Mouse (Mus musculus) gastrocnemius, adult 8-10 months (tissue): ENCODE measurements around the gene Amh. TPM values are rescaled to one million over a fixed set of nuclear protein-coding genes. Genes with fewer than 3 reads are reported as not detected.

Source experiments
- DNase-seq, 2 experiments: peaks; one replicate each; pipeline ENCODE4 v3.0.0; 2022; ENCODE audit warnings: low spot score in 2 of 2
- total RNA-seq, 4 experiments: library from RNA; stranded (reverse); gene quantifications; 2 replicates each; pipeline ENCODE4 v1.2.4; 2022

Gene Amh
- total RNA-seq, 4 experiments from 2014 or later: 0.22 to 0.40 (median 0.24) TPM; not detected in 1

DNA sequence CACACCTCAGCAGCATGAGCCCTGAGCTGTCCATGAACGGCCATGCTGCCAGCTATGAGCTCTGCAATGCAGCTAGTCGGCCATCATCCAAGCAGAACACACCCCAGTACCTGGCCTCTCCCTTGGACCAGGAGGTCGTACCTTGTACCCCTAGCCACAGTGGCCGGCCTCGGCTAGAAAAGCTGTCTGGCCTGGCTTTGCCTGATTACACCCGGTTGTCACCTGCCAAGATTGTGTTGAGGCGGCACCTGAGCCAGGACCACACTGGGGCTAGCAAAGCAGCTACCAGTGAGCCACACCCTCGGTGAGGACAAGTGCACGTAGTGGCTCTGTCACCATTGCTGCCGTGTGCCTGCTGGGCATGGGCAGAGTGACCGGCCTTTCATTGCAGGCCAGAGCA lies 19.1 kb upstream of the Amh start:
- DNase-seq: no peak

DNA sequence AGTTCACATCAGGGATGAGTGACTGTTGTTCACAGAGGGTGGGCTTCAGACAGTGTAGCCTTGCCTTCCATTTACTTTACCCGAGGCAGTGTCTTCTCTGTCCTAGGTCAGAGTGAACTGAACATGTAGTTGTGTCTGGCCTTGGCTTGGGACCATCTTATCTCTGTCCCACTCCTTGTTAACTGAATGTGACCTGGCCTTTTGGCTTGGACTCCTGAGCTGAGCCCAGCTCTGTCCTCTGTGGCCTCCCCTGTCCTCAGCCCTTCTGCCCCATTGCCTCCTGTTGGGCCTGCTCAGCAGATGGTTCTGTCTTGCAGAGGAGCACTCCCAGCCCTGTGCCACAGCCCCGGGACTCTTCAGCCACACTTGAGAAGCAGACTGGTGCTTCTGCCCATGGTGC lies 17.5 kb upstream of the Amh start:
- DNase-seq: no peak

DNA sequence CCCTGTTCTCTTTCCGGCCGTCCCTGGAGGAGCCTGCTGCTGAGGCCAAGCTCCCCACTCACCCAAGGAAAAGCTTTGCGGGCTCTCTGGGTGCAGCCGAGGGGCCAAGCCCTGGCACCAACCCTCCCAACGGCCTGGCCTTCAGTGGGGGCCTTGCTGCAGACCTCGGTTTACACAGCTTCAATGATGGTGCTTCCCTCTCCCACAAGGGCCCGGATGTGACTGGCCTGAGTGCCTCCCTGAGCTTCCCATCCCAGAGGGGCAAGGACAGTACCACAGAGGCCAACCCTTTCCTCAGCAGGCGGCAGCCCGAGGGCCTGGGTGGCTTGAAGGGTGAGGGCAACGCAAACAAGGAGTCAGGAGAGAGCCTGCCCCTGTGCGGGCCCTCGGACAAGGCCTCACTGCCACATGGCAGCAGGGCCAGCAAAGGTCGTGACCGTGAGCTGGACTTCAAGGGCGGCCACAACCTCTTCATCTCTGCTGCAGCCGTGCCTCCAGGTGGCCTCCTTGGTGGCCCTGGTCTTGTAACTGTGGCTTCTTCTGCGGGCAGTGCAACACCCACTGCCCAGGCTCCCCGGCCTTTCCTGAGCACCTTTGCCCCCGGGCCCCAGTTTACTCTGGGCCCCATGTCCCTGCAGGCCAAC lies 14.2 kb upstream of the Amh start:
- DNase-seq: no peak

DNA sequence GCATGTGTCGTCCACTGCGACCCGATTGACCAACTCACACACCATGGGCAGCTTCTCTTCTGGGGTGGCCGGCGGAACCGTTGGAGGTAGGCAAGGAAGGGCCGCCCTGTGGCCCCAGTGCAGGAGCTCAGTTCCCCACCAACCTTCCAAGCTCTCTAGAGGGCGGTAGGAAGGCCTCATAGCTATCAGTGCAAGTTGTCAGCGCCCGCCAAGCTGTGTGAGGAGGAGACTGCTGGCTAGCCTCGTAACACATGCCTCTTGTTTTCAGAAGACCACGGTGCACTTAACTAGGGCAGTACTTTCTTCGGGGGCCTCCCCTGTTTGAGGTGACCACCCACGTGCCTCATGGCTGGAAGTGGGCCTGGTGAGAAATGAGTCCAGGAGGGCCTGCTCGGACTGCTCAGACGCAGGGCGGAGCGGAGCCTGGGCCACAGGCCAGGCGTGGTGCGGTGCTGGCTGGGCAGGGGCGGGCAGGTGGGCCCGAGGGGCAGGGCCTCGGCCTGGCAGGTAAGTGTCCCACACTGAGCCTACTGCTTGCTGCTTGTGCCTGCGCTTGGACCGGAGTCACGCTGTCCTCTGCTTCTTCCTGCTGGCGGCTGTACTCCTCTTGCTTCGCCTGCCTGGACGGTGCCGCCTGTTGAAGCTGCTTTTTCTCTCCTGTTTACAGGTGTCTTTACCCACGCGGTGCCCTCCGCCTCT lies 13.4 kb upstream of the Amh start:
- no peak for DNase-seq

DNA sequence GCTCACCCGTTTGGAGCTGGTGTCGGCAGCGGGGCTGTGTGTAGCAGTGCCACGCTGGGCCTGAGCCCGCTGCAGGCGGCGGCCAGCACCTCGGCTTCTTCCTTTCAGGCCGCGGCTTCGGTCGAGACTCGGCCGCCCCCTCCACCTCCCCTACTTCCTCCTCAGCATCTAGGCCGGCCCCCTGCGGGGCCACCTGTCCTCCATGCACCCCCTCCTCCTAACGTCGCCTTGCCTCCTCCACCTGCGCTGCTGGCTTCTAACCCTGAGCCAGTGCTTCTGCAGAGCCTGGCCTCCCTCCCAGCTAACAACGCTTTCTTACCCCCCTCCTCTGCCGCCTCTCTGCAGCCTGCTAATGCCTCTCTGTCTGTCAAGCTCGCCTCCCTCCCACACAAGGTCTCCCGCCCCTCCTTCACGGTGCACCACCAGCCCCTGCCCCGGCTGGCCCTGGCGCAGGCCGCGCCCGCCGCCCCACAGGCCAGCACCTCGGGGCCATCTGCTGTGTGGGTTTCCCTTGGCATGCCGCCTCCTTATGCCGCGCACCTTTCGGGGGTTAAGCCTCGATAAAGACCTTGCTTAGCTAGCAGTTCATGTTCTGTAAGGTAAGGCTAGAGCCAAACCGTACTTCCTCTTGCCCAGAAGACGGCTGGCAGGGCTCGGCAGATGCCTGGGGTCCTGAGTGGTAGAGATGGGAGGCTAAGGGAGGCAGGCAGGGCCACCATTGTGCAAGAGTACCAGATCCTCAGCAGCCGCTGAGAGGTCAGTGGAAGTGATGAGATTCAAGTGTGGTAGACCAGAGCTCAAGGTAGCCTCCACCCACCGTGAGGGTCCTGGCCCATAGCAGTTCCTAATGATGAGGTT lies 12.6 kb upstream of the Amh start:
- DNase-seq: no peak

DNA sequence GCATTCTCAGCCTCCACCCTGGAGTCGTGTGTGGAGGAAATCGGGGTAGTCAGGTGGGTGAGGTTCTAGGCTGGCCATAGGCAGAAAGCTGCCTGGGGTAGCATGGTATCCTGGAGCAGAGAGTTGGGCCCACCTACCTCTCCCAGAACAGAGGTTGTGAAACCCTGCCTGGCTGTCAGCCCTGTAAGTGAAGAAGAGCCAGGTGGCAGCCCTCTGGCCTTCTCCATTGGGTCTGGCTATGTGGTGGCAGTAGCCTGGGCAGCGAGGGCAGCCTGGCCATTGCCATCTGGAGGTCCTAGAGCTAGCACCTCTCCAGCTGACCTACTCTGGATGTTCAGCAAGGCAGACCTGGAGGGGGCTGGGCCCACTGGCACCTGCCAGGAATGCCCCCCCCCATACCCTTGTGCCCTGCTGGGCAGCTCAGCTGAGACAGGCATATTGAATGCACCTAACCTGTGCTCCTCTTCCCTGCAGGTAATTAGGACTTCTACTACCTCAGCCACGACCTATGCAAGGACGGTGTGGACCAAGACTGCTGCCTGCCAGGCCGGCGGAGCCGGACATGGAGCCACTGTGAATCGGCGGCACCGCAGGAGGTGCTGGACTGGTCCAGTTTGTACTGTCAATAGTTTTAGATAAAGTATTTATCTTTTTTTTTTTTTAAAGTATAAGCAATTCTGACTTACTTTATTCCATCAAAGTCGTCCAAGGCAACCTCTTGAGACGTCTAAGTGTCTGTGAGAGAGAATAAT lies 11.8 kb upstream of the Amh start:
- DNase-seq: no peak

DNA sequence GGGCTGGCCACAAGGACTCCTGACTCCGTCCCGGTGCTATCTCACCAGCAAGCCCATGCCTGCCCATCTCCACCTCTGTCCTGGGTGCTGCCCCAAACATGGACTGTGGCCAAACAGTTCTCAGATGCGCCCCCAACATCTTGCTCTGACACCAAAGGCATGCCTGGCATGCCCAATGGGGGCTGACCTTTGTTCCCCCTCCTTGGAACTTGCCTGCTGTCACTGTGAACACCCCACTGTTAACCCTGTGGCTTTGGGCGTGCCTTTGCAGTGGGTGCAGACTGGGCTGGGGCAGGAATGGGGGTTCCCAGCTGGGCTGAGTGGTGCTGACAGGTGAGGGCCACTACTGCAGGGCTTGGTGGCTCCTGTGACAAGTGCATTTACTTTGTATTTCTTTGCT lies 11.2 kb upstream of the Amh start:
- DNase-seq: no peak

DNA sequence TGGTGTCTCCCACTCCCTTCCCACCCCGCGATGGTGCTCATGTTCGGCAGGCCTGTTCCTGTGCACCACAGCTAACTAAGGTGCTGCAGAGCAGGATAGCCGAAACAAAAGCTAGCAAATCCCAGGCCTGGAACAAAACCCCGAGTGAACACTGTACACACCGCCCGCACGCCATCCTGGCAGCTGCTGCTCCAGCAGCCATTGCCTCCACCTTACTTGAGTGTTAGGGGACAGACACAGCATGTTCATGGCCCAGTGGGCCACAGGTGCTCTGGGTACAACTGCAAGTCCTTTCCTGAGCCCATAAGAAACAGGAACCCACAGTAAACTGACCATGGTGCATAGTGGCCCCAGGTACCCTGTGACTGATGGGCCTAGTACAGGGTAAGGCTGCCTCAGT lies 10.3 kb upstream of the Amh start:
- DNase-seq: no peak

DNA sequence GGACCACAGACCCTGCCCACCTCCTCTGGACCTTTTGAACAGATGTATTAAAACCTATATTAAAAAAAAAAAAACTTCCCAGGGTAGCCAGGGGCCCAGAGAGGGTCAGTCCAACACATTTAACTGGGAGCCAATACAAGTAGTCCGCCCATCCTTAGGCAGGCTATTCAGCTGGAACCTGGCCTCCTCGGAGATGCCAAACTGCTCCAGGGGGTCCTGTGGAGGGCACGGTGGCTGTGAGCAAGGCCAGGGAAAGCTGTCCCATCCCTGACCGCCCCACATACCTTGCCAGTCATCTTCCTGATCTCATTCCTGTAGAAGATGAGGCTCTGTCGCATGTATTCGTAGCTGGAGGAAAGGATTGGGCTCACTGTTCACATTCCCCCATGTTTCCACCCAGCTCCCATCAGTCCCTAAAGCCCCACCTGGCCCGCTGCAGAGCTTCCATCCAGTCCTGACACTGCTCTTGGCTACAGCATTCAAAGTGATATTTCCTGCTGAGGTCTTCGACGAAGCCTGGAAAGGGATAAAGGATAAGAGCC lies 8.7 kb upstream of the Amh start:
- no peak for DNase-seq

DNA sequence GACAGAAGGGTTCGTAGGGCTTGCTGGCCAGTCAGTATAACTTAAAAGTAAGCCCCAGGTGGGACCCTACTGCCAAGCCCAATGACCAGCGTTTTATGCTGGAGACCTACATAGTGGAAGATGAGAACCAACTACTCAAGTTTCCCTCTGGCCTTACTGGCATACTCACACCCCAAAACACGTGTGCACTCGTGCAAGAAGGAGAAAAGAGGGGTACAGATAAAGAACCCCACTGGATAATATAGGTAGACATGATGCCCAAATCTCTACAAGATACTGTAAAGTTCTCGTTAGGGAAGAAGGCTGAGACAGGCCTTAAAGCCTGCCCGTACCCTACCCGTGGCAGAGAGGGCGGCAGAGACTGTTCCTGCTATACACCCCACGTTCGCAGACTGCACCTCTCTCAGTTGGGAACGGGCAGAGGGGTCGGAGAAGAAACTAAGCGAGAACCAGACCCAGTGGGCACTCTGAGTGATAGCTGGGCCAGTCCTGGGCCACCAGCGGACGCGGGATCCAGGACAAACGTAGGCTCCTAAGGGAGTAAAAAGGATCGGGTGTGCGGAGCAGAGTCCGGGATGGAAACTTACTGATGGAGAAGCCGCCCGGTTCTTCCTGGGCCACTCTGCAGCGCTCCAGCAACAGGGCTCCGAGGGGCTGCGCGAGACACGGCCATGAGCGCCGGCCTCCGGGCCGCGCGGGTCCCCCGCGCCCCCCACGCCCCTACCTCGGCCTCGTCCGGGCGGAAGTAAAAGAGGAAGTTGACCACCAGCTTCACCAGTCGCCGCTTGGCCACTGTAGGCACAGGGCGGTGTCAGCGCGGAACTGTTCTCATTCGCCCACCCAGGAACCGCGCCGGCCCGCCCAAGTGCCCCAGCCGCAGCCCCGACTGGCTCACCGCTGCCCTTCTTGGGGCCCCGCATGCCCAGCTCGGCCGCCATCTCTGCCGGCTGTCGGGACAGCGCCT lies 7.6 kb upstream of the Amh start:
- DNase-seq: no peak

DNA sequence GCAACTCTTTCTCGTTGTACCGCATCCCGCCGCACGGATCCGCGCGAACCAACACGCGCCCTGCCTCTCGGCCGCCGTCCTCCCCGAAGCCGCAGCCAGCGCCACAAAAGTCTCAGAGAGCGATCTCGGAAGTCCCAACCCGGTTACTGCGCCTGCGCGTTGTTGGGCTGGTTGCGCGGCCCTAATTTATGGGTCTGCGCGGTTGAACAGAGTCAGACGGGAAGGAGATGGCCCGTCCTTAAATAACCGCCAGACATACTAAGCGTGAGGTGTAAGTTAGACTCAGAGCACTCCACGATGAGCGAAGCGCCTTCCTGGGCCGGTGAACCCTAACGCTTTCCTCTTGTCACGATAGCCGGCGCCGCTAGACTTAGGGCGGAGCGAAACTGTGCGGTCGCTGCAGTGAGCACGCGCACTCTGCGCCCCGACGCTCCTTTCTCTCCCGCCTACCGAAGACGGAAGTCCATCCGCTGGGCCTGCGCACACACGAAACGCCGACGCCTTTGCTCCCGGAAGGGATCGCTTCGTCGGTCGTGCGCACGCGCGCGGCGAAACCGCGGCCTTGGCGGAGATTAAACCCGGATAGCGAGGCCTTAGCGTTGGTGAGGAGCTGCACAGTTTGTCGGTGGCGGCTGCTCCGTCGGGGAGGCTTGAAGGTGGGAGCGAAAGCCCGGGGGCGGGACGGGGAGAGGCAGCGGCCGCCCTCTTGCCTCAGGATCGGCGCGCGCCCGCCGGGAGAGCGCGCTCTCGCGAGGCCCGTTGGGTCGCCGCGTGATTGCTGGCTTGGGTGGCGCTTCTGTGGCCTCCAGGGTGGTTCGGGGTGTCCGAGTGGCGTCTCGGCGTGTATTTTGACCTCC lies 6.7 kb upstream of the Amh start, which contains the start of the genes Sf3a2 and Plekhj1:
Sf3a2 (plus strand) TSS at position 49 of the 857 bp plus-strand sequence.
Plekhj1 (minus strand) TSS at position 477 of the 857 bp plus-strand sequence.
- DNase-seq: peak; percentile 90 to 93

DNA sequence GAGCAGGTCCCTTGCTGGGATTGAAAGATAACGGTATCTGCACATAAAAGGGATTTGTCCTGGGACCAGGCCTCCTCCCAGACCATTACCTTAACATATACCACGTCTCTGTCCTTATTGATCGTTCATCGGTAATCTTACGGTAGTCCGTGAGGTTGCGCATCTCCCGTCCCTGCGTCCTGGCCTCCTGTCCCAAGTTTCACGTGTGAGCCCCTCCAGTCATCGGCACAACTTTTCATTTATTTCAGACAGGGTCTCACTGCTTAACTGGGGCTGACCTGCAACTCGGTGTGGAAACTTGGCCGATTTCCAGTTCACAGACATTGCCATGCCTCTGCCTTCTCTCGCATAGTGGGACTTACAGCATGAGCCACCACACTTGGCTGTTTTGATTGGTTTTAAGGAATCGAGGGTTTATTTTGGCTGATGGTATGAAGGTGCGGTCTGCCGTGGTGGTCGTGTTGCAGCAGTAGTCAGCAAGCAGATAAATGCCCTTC lies 5.9 kb upstream of the Amh start:
- no peak for DNase-seq

DNA sequence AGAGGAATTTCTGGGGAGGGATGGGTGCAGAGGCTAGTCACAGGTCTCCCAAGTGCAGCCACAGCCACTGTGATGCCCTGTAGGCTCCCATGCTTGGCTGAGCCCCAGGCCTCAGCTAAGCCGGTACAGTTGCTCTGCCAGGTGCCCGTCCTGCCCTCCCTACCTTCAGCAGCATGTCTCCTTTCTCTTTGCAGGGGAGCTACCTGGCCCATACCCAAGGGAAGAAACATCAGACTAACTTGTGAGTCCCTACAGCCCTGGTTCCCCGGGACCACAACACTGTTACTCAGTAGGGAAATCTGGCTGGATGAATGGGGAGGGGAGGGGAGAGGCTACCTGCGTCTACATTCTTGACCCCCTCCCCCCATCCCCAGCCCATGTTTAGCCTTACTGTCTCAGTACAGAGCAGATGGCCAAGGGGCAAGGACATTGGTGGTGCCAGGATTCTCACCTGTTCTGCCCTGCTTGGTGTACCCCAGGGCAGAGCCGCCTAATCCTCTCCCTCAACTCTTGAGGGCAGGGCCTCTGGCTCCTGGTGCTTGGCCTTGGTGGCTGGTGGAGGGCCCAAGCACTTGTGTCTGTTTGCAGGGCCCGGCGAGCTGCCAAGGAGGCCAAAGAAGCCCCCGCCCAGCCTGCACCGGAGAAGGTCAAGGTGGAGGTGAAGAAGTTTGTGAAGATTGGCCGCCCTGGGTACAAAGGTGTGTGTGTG lies 2.7 kb upstream of the Amh start:
- DNase-seq: no peak

DNA sequence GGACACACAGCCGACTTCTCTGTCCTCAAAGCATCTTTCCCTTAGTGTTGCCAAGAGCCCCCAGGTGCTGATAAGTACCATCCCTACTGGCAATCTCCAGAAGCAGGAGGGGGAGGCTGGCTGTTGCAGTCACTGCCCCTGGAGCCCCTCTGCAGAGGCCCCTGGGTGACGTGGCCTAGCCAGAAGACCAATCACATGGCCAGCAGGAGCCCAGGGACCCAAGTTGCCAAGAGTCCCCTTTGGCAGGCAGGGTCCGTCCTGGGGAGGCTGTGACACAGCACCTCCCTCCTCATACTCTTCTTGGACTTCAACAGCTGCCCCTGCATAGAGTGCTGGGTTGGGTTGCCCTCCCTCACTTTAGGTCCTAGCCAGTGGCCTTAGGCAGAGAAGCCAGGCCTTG lies 2.0 kb upstream of the Amh start:
- no peak for DNase-seq

DNA sequence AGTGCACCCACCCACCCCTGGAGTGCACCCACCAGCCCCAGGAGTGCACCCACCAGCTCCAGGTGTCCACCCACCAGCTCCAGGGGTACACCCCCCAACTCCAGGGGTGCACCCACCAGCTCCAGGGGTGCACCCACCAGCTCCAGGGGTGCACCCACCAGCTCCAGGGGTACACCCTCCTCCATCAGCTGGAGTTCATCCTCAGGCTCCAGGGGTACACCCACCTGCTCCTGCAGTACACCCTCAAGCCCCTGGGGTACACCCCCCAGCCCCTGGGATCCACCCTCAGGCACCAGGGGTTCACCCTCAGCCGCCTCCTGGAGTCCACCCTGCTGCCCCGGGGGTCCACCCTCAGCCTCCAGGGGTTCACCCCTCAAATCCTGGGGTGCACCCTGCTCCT lies 703 bp upstream of the Amh start:
- DNase-seq: no peak

DNA sequence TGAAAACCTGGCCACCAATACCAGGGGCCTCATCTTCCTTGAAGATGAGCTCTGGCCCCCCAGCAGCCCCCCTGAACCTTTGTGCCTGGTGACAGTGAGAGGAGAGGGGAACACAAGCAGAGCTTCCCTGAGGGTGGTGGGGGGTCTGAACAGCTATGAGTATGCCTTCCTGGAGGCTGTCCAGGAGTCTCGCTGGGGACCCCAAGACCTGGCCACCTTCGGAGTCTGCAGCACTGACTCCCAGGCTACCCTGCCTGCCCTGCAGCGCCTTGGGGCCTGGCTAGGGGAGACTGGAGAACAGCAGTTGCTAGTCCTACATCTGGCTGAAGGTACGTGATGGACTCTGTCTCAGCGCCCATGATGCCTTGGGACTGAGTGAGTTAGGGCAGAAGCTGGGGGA lies 279 bp downstream of the Amh start:
- no peak for DNase-seq

DNA sequence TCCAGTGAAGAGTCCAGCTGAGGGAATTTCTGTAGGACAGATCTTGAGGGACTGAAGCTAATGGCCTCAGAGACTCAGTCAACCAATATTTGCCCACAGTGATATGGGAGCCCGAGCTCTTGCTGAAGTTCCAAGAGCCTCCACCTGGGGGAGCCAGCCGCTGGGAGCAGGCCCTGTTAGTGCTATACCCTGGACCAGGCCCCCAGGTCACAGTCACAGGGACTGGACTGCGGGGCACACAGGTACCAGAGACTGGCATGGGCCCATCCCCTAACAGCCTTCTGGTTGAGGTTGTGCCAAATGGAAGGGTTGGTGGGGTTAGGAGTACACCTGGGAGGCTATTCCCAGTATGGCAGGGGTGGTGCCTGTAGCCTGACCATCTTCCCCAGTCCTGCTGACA lies 882 bp downstream of the Amh start:
- DNase-seq: peak; percentile 61 to 71

DNA sequence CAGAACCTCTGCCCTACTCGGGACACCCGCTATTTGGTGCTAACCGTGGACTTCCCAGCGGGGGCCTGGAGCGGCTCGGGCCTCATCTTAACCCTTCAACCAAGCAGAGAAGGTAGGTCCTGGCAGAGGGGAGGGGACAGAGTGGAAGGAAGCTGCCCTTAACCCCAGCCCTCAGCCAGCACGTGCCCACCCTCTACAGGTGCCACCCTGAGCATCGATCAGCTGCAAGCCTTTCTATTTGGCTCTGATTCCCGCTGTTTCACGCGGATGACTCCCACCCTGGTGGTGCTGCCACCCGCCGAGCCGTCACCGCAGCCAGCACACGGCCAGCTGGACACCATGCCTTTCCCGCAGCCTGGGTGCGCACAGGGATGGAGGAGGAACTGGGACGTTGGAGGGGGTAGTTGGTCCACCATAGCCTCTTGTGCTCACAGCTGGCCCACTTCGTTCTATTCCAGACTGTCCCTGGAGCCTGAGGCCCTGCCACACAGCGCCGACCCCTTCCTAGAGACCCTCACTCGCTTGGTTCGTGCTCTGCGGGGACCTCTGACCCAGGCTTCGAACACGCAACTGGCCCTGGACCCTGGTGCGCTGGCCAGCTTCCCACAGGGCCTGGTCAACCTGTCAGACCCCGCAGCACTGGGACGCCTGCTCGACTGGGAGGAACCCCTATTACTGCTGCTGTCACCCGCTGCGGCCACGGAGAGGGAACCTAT lies 1.5 kb downstream of the Amh start:
- no peak for DNase-seq
